Mouse (Mus musculus): ENCODE data around the gene Fam189a2.

DNA sequence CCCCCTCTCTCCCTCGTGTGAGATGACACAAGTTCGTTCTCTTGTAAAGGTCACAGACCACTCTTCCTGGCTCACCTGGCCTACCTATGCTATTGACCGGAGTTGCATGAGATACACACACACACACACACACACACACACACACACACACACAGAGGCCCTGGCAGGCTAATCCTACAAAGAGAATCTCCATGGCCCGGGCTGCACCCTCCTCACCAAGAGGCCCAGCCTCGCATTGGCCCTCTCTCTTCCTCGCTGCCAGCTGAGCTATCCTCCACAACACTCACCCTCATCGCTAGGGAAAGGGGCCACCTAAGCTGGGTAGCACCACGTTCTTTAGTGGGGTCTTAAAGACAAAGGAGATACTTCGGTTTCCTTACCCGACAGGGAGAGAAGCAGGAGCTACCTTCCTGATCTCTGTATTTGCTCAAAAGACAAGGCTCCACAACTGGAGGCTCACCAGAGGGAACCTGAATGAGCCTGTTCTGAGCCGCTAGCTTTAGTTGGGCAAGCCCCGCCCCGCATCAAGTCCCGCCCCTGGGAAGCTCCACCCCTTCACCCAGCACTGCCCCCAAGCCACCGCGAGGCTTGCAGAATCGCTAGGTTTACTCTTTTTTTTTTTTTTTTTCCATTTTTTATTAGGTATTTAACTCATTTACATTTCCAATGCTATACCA is 74.4 kb downstream of the Fam189a2 start:
- TF ChIP-seq CTCF (IDR thresholded peaks at IDR 0.05; ENCODE audit: borderline replicate concordance, control insufficient read depth, extremely low read depth, insufficient read depth, low read length, poor library complexity) = no peak
- no peak for TF ChIP-seq POLR2A (IDR thresholded peaks at IDR 0.05; ENCODE audit: control insufficient read depth, extremely low read depth, insufficient read depth, low read length, poor library complexity)

All from thymus, adult 2 months (tissue).